Mouse (Mus musculus) embryonic facial prominence, embryonic 15.5 days (tissue): ENCODE results near the gene Sap30l. TPM values are rescaled to one million over a fixed set of nuclear protein-coding genes. Genes with fewer than 3 reads are reported as not detected.

ENCODE experiments used
- ATAC-seq: fragments of 200-750 bp; cut with Nextera tagmentation; 2 replicates; pipeline ENCODE4 v1.8.0; 2017; ENCODE audit warnings: low read depth, moderate TSS enrichment; ENCODE audit not compliant: insufficient number of reproducible peaks, low FRiP score, low TSS enrichment
- H3K27ac ChIP-seq: fragments of 300-500 bp; sonication (generic); replicated peaks from 2 replicates; pipeline ENCODE4 v1.5.1; 2015; ENCODE audit warnings: mild to moderate bottlenecking, inconsistent platforms
- H3K27me3 ChIP-seq: fragments of 300-500 bp; sonication (generic); 2 replicates; pipeline ENCODE4 v1.6.1; 2015; ENCODE audit warnings: inconsistent platforms
- H3K36me3 ChIP-seq: fragments of 300-500 bp; sonication (generic); 2 replicates; pipeline ENCODE4 v1.6.1; 2015; ENCODE audit warnings: mild to moderate bottlenecking, inconsistent platforms
- H3K4me1 ChIP-seq: fragments of 300-500 bp; sonication (generic); 2 replicates; pipeline ENCODE4 v1.6.1; 2015; ENCODE audit warnings: inconsistent platforms
- H3K4me2 ChIP-seq: fragments of 300-500 bp; sonication (generic); replicated peaks from 2 replicates; pipeline ENCODE4 v1.6.1; 2015; ENCODE audit warnings: mild to moderate bottlenecking, inconsistent platforms
- H3K4me3 ChIP-seq: fragments of 300-500 bp; sonication (generic); replicated peaks from 2 replicates; pipeline ENCODE4 v1.5.1; 2015; ENCODE audit warnings: mild to moderate bottlenecking, inconsistent platforms
- H3K9ac ChIP-seq: fragments of 300-500 bp; sonication (generic); 2 replicates; pipeline ENCODE4 v1.6.1; 2015; ENCODE audit warnings: inconsistent platforms
- H3K9me3 ChIP-seq: fragments of 300-500 bp; sonication (generic); replicated peaks from 2 replicates; pipeline ENCODE4 v1.6.1; 2016; ENCODE audit warnings: inconsistent platforms
- WGBS: fragments of 180-500 bp; shearing (Covaris S2); methylation state at CpG from one replicate; pipeline ENCODE4 v1.1.7; 2015; 5-methylcytosine and 5-hydroxymethylcytosine counted together
- polyA plus RNA-seq: library from polyadenylated mRNA; unstranded; fragments of >200 nt; fragmentation: Nextera tagmentation; extraction: Ambion mirVana; gene quantifications from 2 replicates; pipeline ENCODE4 v1.2.1, GENCODE M21; 2015

Gene Sap30l
- polyA plus RNA-seq, 1 experiment from 2014 or later: 14.0 TPM

DNA sequence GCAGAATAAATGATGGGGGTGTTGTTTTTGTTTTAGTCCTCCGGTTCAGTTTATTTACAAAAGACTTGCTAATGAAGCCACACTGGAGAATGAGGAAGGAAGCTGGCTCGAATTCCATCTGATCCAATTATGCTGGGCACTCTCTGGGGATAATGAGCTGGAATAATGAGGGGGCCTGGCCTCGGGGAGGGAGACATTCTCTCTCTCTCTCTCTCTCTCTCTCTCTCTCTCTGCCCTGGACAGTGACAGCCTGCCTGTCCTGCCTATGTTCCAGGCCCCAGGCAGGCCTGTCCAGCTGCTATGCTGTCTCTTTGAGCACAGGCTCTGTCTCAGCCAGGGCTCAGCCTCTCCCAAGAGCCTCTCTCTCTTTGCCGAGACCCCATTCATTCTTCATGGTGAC, 27.5 kb upstream of the Sap30l start:
- Histone ChIP-seq H3K9ac (no peak overlapping the region), H3K4me3 (no peak overlapping the region), H3K4me2 (no peak overlapping the region), H3K4me1 (peaks cover 11% of the 10 kb centered on the region), H3K27ac (no peak overlapping the region), H3K36me3 (0 out of 2 replicates have a peak, but pooled peaks cover 10% of the 10 kb centered on the region), H3K9me3 (no peaks in the 10 kb centered on the region), H3K27me3 (no peaks in the 10 kb centered on the region)
- no peak for ATAC-seq
- 10% methylated on average over 4 of the region's 4 CpGs for WGBS

DNA sequence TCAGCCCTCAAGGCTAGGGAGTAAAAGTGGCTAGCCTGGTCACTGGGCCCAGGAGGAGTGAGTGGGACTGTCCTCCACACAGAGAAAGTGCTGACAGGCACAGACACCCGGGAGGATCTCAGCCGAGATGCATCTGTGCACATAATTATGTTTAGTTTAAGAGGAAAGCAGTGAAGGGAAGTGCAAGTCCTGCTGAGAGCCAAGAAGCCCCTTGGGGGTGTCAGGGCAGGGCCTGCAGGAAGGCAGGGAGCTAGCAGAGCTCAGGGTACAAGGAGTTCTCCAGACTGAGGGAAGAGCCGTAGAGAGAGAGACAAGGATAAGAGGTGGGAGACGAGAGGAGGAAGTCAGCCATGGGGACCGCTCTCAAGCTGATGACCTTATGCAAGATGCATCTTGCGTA, 25.6 kb upstream of the Sap30l start:
- Histone ChIP-seq H3K4me3 (no peak overlapping the region), H3K27ac (no peak overlapping the region), H3K4me1 (peaks cover 11% of the 10 kb centered on the region), H3K9ac (no peak overlapping the region), H3K4me2 (no peak overlapping the region), H3K9me3 (no peaks in the 10 kb centered on the region), H3K27me3 (no peaks in the 10 kb centered on the region), H3K36me3 (0 out of 2 replicates have a peak, but pooled peaks cover 7% of the 10 kb centered on the region)
- ATAC-seq: no peak
- 61% methylated on average over 6 of the region's 6 CpGs for WGBS

DNA sequence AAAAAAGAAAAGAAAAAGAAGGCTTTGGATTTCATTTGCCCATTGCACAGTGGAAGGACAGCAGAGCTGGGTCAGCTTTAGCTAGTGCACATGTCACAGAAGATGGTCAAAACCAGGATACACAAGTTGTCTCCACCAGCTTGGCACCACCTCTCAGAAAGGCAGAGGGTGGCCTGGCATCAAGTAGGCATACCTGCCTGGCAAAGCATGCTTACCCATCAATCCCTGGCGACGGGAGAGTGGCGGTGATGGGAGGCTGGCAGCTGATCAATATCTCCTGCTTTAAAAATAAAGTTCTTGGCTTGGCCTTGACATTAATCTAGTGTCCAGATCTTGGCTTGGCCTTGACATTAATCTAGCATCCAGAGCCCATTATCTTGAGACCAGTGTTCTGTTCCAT, 24.9 kb upstream of the Sap30l start:
- Histone ChIP-seq H3K27ac (no peak overlapping the region), H3K4me3 (no peak overlapping the region), H3K27me3 (no peaks in the 10 kb centered on the region), H3K36me3 (peaks cover 3% of the 10 kb centered on the region; the same call in 1 of the 2 replicates), H3K4me2 (no peak overlapping the region), H3K9ac (no peak overlapping the region), H3K9me3 (no peaks in the 10 kb centered on the region), H3K4me1 (peaks cover 11% of the 10 kb centered on the region)
- ATAC-seq: no peak
- 82% methylated on average over 3 of the region's 3 CpGs for WGBS

DNA sequence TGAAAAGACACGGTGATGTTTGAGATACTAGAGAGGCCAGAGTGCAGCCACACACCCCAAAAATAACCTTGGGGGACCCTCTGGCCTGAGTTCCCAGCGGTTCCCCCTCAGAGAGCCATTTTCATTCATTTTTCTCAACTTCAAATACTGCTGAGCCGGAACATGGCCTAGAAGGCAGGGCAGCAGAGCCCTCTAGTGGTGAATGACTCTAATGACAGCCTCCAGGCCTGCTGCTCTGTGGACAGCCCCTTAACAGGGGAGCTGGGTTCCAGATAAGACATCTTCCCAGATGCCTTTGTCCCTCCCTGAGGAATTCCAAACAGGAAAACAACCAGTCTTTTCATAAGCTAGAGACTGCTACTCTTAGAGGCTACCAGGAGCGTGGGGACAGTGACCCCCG, 23.1 kb upstream of the Sap30l start:
- ATAC-seq: peak; percentile 41; the same call in 1 of the 2 replicates
- peaks cover 11% of the 10 kb centered on the region for H3K4me1 ChIP-seq
- WGBS: 21% methylated on average over 5 of the region's 5 CpGs
- no peak overlapping the region for H3K9ac ChIP-seq
- H3K27ac ChIP-seq: no peak overlapping the region
- no peak overlapping the region for H3K4me3 ChIP-seq
- no peaks in the 10 kb centered on the region for H3K9me3 ChIP-seq
- H3K4me2 ChIP-seq: no peak overlapping the region
- no peaks in the 10 kb centered on the region for H3K27me3 ChIP-seq
- H3K36me3 ChIP-seq: no peaks in the 10 kb centered on the region; the same call in none of the 2 replicates

DNA sequence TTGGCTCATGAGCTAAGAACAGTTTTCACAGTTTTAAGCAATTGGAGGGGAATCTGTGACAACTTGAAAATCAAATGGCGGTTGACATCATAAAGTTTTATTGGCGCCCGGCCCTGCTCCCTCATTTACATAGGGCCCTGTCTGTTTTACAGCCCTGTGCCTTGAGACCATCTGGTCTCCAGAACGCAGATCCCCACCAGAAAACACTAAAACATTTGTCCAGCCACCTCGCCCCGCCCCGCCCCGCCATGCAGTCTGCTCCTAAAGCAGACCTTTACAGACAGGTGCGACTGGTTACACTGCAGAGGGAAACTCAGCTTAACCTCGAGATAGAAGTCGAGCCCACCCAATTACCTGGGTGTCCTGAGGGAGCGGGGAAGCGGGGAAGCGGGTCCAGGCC, 21.6 kb upstream of the Sap30l start:
- ATAC-seq: no peak
- Histone ChIP-seq H3K4me1 (peaks cover 11% of the 10 kb centered on the region), H3K4me2 (no peak overlapping the region), H3K9me3 (no peaks in the 10 kb centered on the region), H3K9ac (no peak overlapping the region), H3K27me3 (no peaks in the 10 kb centered on the region), H3K27ac (no peak overlapping the region), H3K36me3 (no peaks in the 10 kb centered on the region; the same call in none of the 2 replicates), H3K4me3 (no peak overlapping the region)
- WGBS: 71% methylated on average over 14 of the region's 14 CpGs

DNA sequence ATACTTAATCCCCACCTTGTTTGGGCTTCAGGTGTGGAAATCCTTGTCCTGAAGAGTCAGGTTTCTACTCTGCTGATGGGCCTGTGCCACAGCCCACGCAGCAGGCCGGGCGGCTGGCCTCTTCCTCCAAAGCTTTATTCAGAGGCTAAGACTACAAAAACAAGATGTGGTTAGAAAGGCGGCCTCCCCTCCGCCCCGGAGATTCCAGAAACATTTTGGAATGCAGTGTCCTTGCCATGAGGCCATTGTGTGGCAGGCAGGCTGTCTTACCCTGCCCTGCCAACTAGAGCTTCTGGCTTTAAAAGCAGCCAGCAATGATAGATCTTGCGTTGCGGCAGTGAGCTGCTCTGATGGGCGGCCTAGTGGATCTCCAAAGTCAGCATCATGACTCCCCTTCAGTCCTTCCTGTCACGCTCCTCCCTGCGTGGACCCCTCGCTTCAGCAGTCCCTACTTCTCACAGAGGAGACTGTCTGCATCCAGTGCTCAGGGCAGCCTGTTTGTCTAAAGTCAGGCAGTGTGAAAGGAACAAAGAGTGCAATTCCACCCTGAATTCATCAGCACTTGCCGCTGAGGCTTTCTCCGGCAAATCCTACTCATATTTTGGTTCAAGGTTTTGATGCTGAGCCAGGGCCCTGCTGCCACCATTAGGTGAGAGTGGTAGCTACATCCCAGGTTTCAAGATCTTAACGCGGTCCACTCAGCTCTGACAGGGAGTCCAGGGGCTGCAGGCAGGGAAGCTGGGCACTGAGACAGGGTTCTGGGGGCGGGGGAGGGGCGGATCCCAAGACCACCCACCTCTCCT, 14.6 kb upstream of the Sap30l start:
- peaks cover 11% of the 10 kb centered on the region for H3K4me1 ChIP-seq
- H3K4me3 ChIP-seq: no peak overlapping the region
- H3K27ac ChIP-seq: peak overlapping the region; percentile 49
- H3K36me3 ChIP-seq: no peaks in the 10 kb centered on the region; the same call in 1 of the 2 replicates
- no peak overlapping the region for H3K9ac ChIP-seq
- 28% methylated on average over 18 of the region's 18 CpGs for WGBS
- ATAC-seq: 0 out of 2 replicates have a peak, but pooled peaks have one; percentile 29
- no peaks in the 10 kb centered on the region for H3K9me3 ChIP-seq
- no peaks in the 10 kb centered on the region for H3K27me3 ChIP-seq
- no peak overlapping the region for H3K4me2 ChIP-seq

GRCm38 (mm10) chr11:57787913-57788312, 13.5 kb upstream of the Sap30l start:
- Histone ChIP-seq H3K27me3 (no peaks in the 10 kb centered on the region), H3K27ac (no peak overlapping the region), H3K4me2 (no peak overlapping the region), H3K9me3 (no peaks in the 10 kb centered on the region), H3K4me3 (no peak overlapping the region), H3K36me3 (no peaks in the 10 kb centered on the region), H3K9ac (no peak overlapping the region), H3K4me1 (peaks cover 11% of the 10 kb centered on the region)
- no peak for ATAC-seq
- 34% methylated on average over 3 of the region's 3 CpGs for WGBS

DNA sequence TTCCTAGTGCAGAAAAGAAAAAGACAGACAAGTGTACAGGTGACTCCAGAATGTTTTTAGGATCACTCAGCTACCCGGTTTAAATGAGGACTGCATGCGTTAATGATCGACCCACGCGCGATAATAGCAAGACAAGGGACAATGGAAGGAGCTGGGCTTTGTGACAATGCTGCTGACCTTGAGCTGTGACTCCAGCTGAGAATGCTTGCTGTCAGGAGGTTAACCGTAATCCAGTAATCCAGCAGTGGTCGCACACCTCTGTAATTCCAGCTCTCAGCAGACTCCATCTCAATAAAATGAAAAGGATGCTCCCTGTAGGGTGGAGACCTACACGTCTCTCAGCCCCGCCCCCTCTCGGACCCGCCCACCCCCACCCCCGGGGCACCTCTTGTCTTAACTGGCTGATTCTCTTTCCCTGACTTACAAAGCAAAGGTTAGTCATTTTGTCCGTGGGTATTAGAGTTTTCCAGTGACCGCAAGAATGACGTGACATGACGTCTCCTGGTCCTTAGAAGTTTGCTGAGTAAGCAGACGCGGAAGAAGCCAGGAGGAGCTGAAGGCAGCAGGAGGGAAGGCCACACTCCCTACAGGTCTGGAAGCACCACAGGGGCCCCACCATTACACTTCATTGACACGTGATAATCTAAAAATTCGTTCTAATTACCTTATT, 10.4 kb upstream of the Sap30l start:
- 35% methylated on average over 21 of the region's 21 CpGs for WGBS
- no peak overlapping the region for H3K4me2 ChIP-seq
- H3K36me3 ChIP-seq: no peaks in the 10 kb centered on the region
- no peak overlapping the region for H3K9ac ChIP-seq
- H3K27me3 ChIP-seq: no peaks in the 10 kb centered on the region
- H3K27ac ChIP-seq: no peak overlapping the region
- no peak overlapping the region for H3K4me3 ChIP-seq
- no peaks in the 10 kb centered on the region for H3K9me3 ChIP-seq
- peaks cover 11% of the 10 kb centered on the region for H3K4me1 ChIP-seq
- no peak for ATAC-seq

GRCm38 (mm10) chr11:57795086-57795485, 6.4 kb upstream of the Sap30l start:
- no peaks in the 10 kb centered on the region for H3K27me3 ChIP-seq
- no peak overlapping the region for H3K27ac ChIP-seq
- H3K4me1 ChIP-seq: peaks cover 1% of the 10 kb centered on the region; the same call in 1 of the 2 replicates
- no peak overlapping the region for H3K4me3 ChIP-seq
- H3K36me3 ChIP-seq: no peaks in the 10 kb centered on the region
- H3K9ac ChIP-seq: no peak overlapping the region
- no peaks in the 10 kb centered on the region for H3K9me3 ChIP-seq
- no peak for ATAC-seq
- no peak overlapping the region for H3K4me2 ChIP-seq
- 59% methylated on average over 6 of the region's 6 CpGs for WGBS

DNA sequence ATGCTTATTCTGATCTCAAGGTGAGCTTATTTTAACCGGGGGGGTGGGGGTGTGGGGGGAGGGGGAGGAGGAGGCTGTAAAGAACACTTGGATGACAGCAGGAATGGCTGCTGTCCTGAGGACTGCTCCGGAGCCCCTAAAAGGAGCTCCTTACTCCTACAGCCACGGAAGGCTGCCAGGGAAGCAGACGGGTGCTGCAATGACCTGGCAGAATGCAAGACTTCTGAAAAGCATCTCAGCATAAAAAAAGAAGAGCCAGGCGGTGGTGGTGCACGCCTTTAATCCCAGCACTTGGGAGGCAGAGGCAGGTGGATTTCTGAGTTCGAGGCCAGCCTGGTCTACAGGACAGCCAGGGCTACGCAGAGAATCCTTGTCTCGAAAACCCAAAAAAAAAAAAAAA, 3.6 kb upstream of the Sap30l start:
- Histone ChIP-seq H3K27me3 (no peaks in the 10 kb centered on the region), H3K9ac (no peak overlapping the region), H3K4me2 (no peak overlapping the region), H3K27ac (no peak overlapping the region), H3K4me3 (no peak overlapping the region), H3K4me1 (peaks cover 12% of the 10 kb centered on the region), H3K9me3 (no peaks in the 10 kb centered on the region), H3K36me3 (no peaks in the 10 kb centered on the region)
- no peak for ATAC-seq
- WGBS: 82% methylated on average over 8 of the region's 9 CpGs

GRCm38 (mm10) chr11:57799456-57799855, 2.0 kb upstream of the Sap30l start:
- Histone ChIP-seq H3K36me3 (no peaks in the 10 kb centered on the region), H3K27ac (no peak overlapping the region), H3K4me2 (no peak overlapping the region), H3K9me3 (no peaks in the 10 kb centered on the region), H3K4me1 (peaks cover 26% of the 10 kb centered on the region), H3K9ac (no peak overlapping the region), H3K27me3 (no peaks in the 10 kb centered on the region), H3K4me3 (no peak overlapping the region)
- 85% methylated on average over 10 of the region's 10 CpGs for WGBS
- ATAC-seq: no peak
